Mouse (Mus musculus) cerebellum, postnatal 14 days (tissue): ENCODE measurements at regions not wholly inside any gene's neighbourhood (a gene's known extent, or its start where the extent isn't known, plus 50 kb on each side); places are given as distances from the start of the nearest gene placed in this dataset.
"Not testable (repeated sequence)": the region's sequence is repeated elsewhere in the genome, so short reads cannot be mapped to it uniquely, and the experiment has no call there.

Experiments
- DNase-seq, 2 experiments: peaks; one replicate each; pipeline ENCODE4 v3.0.0; 2021; ENCODE audit warnings: mixed read lengths in 2 of 2

- DNase-seq: no peak
Observed at GRCm38 (mm10) chr5:118464931-118465801, 95.3 kb upstream of the Med13l start.

GRCm38 (mm10) chr5:118465991-118466750 is 94.3 kb upstream of the Med13l start:
- no peak for DNase-seq

- DNase-seq: no peak
Observed at GRCm38 (mm10) chr5:118468739-118469138, 91.7 kb upstream of the Med13l start.

- DNase-seq: no peak
Observed at GRCm38 (mm10) chr5:118471569-118471968, 88.9 kb upstream of the Med13l start.

GRCm38 (mm10) chr5:118472291-118472690 is 88.2 kb upstream of the Med13l start:
- DNase-seq: no peak

- DNase-seq: no peak
Observed at GRCm38 (mm10) chr5:118473128-118473730, 87.2 kb upstream of the Med13l start.

GRCm38 (mm10) chr5:118476597-118476996 is 83.9 kb upstream of the Med13l start:
- no peak for DNase-seq

- no peak for DNase-seq
Observed at GRCm38 (mm10) chr5:118477131-118478119, 83.1 kb upstream of the Med13l start.

- peak; percentile 72 to 77 for DNase-seq
Observed at GRCm38 (mm10) chr5:118478120-118478768, 82.2 kb upstream of the Med13l start.

GRCm38 (mm10) chr5:118480000-118480399 is 80.5 kb upstream of the Med13l start:
- DNase-seq: no peak

- DNase-seq: no peak
Observed at GRCm38 (mm10) chr5:118480965-118481793, 79.3 kb upstream of the Med13l start.

- no peak for DNase-seq
Observed at GRCm38 (mm10) chr5:118481794-118482049, 78.8 kb upstream of the Med13l start.

GRCm38 (mm10) chr5:118482598-118482997 is 77.9 kb upstream of the Med13l start:
- DNase-seq: no peak

- DNase-seq: no peak
Observed at GRCm38 (mm10) chr5:118483001-118483400, 77.5 kb upstream of the Med13l start.

- peak in 1 of 2 experiments; percentile 22 for DNase-seq
Observed at GRCm38 (mm10) chr5:118483532-118483931, 76.9 kb upstream of the Med13l start.

GRCm38 (mm10) chr5:118485191-118485590 is 75.3 kb upstream of the Med13l start:
- DNase-seq: peak; percentile 26 to 36

GRCm38 (mm10) chr5:118492522-118492921 is 68.0 kb upstream of the Med13l start:
- not testable (repeated sequence) for DNase-seq

GRCm38 (mm10) chr5:118494649-118495477 is 65.6 kb upstream of the Med13l start:
- no peak for DNase-seq

- DNase-seq: no peak
Observed at GRCm38 (mm10) chr5:118495478-118495760, 65.1 kb upstream of the Med13l start.

- no peak for DNase-seq
Observed at GRCm38 (mm10) chr5:118501624-118502023, 58.9 kb upstream of the Med13l start.
